Mouse (Mus musculus): ENCODE results near the gene Gsc2. TPM values are rescaled to one million over a fixed set of nuclear protein-coding genes. Genes with fewer than 3 reads are reported as not detected.

Gene Gsc2
- total and polyA plus RNA-seq, 2 experiments from 2014 or later = not detected

- H3K9me3 ChIP-seq (ENCODE audit: low read length) = no peaks in the 10 kb centered on the region
- TF ChIP-seq CTCF (IDR thresholded peaks at IDR 0.05; ENCODE audit: low read depth) = no peak
- peak overlapping the region; percentile 87 for H3K9ac ChIP-seq
- DNase-seq (peak; percentile 50), ATAC-seq (peak; percentile 21)
- H3K4me3 ChIP-seq (ENCODE audit: low read depth, low read length) = peak overlapping the region; percentile 88
- 1% methylated on average over 71 of the region's 72 CpGs for WGBS
- H3K27me3 ChIP-seq (ENCODE audit: insufficient read depth, low read length) = no peaks in the 10 kb centered on the region
- peak overlapping the region; percentile 88 for H3K27ac ChIP-seq (ENCODE audit: low read depth, low read length)
- peaks cover 13% of the 10 kb centered on the region for H3K4me1 ChIP-seq (ENCODE audit: insufficient read depth)
- peak overlapping the region; percentile 95 for H3K4me2 ChIP-seq (ENCODE audit: low read depth)
- peaks cover 18% of the 10 kb centered on the region for H3K36me3 ChIP-seq (ENCODE audit: insufficient read depth)
Observed at GRCm38 (mm10) chr16:17927351-17928082, 12.7 kb upstream of the Gsc2 start.

DNA sequence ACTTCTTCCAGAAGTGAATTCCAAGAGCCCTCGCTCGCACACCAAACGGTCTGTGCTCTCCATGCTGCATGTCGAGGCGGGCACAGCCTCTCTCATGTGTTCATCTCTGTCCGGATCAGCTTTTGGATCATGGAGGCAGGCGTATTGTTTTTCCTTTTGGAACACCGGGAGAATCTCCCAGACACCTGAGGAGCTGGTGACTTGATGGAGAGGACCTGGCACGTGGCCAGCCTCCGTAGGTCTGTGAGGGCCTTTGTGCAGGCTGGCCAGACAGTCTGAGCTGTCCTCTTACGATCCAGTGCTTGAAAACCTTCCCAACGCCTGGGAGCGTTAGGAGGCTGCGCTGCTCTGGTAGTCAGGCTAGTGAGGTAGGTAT is 7.3 kb upstream of the Gsc2 start:
- H3K27me3 ChIP-seq (ENCODE audit: insufficient read depth, low read length) = no peaks in the 10 kb centered on the region; the same call in 1 of the 2 replicates
- H3K4me2 ChIP-seq (ENCODE audit: low read depth) = peak overlapping the region; percentile 89
- H3K4me1 ChIP-seq (ENCODE audit: insufficient read depth) = peaks cover 14% of the 10 kb centered on the region
- peaks cover 18% of the 10 kb centered on the region for H3K36me3 ChIP-seq (ENCODE audit: insufficient read depth)
- DNase-seq (no peak), ATAC-seq (peak; percentile 5; the same call in 1 of the 2 replicates)
- H3K9ac ChIP-seq = peak overlapping the region; percentile 89
- no peaks in the 10 kb centered on the region for H3K9me3 ChIP-seq (ENCODE audit: low read length)
- peak overlapping the region; percentile 80 for H3K4me3 ChIP-seq (ENCODE audit: low read depth, low read length)
- H3K27ac ChIP-seq (ENCODE audit: low read depth, low read length) = peak overlapping the region; percentile 90
- no peak for TF ChIP-seq CTCF (IDR thresholded peaks at IDR 0.05; ENCODE audit: low read depth)
- WGBS = 2% methylated on average over 14 of the region's 14 CpGs

- peak; percentile 79 for TF ChIP-seq CTCF (IDR thresholded peaks at IDR 0.05; ENCODE audit: low read depth)
- WGBS = 2% methylated on average over 47 of the region's 47 CpGs
- ATAC-seq (peak; percentile 98), DNase-seq (peak; percentile 99)
- Histone ChIP-seq H3K27me3 (ENCODE audit: insufficient read depth, low read length) (peaks cover 4% of the 10 kb centered on the region), H3K36me3 (ENCODE audit: insufficient read depth) (peaks cover 18% of the 10 kb centered on the region), H3K4me3 (ENCODE audit: low read depth, low read length) (peak overlapping the region; percentile 80), H3K9me3 (ENCODE audit: low read length) (no peaks in the 10 kb centered on the region), H3K27ac (ENCODE audit: low read depth, low read length) (peak overlapping the region; percentile 90), H3K9ac (peak overlapping the region; percentile 89), H3K4me1 (ENCODE audit: insufficient read depth) (peaks cover 8% of the 10 kb centered on the region), H3K4me2 (ENCODE audit: low read depth) (peak overlapping the region; percentile 89)
Observed at GRCm38 (mm10) chr16:17921325-17922162, 6.7 kb upstream of the Gsc2 start.

DNA sequence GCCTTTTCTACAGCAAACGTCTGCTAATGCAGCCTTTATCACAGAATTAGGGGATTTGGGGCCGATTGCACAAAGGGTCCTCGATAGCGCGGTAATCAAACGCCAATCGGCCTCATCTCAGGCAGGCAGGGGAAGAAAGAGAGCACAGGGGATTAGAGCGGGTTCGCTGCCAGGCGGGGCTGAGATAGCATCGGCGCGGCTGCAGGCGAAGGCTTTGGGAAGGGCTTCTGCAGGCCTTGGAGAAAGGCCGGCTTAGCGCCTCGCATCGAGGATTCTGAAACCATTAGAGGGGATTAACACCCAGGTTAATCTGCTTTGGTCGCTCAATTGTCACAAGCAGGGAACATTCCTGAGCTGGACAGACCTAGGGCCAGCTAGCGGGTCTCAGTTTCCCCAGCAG is 5.7 kb upstream of the Gsc2 start:
- no peak overlapping the region; the same call in 1 of the 2 replicates for H3K4me2 ChIP-seq (ENCODE audit: low read depth)
- H3K9ac ChIP-seq = peak overlapping the region; percentile 44
- no peak for ATAC-seq
- no peak overlapping the region for H3K27ac ChIP-seq (ENCODE audit: low read depth, low read length)
- peaks cover 14% of the 10 kb centered on the region for H3K27me3 ChIP-seq (ENCODE audit: insufficient read depth, low read length)
- no peak overlapping the region for H3K4me3 ChIP-seq (ENCODE audit: low read depth, low read length)
- TF ChIP-seq CTCF (IDR thresholded peaks at IDR 0.05; ENCODE audit: low read depth) = no peak
- peaks cover 8% of the 10 kb centered on the region for H3K4me1 ChIP-seq (ENCODE audit: insufficient read depth)
- DNase-seq = no peak
- H3K36me3 ChIP-seq (ENCODE audit: insufficient read depth) = peaks cover 10% of the 10 kb centered on the region
- no peaks in the 10 kb centered on the region for H3K9me3 ChIP-seq (ENCODE audit: low read length)
- 7% methylated on average over 20 of the region's 20 CpGs for WGBS

- H3K4me2 ChIP-seq (ENCODE audit: low read depth) = peak within 1 kb of the TSS; percentile 68
- TF ChIP-seq CTCF (IDR thresholded peaks at IDR 0.05; ENCODE audit: low read depth) = peak; percentile 82
- H3K27me3 ChIP-seq (ENCODE audit: insufficient read depth, low read length) = peaks cover 34% of the 10 kb centered on the region
- no peaks in the 10 kb centered on the region for H3K9me3 ChIP-seq (ENCODE audit: low read length)
- H3K27ac ChIP-seq (ENCODE audit: low read depth, low read length) = peak within 1 kb of the TSS; percentile 54; the same call in 1 of the 2 replicates
- H3K36me3 ChIP-seq (ENCODE audit: insufficient read depth) = peaks cover 31% of the 10 kb centered on the region
- H3K4me3 ChIP-seq (ENCODE audit: low read depth, low read length) = peak within 1 kb of the TSS; percentile 63
- ATAC-seq (peak; percentile 99), DNase-seq (peak; percentile 97)
- H3K9ac ChIP-seq = peak within 1 kb of the TSS; percentile 67
- WGBS = 0% methylated on average over 35 of the region's 35 CpGs
- peaks cover 6% of the 10 kb centered on the region; the same call in 1 of the 2 replicates for H3K4me1 ChIP-seq (ENCODE audit: insufficient read depth)
Observed at GRCm38 (mm10) chr16:17911052-17911595, 3.7 kb downstream of the Gsc2 start, which contains the start of gene Ess2. TSS of gene Ess2 (minus strand) at chr16:17911348.

GRCm38 (mm10) chr16:17898462-17898861 is 16.4 kb downstream of the Gsc2 start, which contains the start of the genes Dgcr2 and Tssk2:
TSS of gene Dgcr2 (minus strand) at chr16:17898562.
TSS of gene Tssk2 (plus strand) at chr16:17898637.
- ATAC-seq (no peak), DNase-seq (no peak)
- H3K9me3 ChIP-seq (ENCODE audit: low read length) = no peaks in the 10 kb centered on the region
- H3K4me1 ChIP-seq (ENCODE audit: insufficient read depth) = no peaks in the 10 kb centered on the region
- peaks cover 54% of the 10 kb centered on the region for H3K36me3 ChIP-seq (ENCODE audit: insufficient read depth)
- no peak within 1 kb of the TSS for H3K27ac ChIP-seq (ENCODE audit: low read depth, low read length)
- 89% methylated on average over 14 of the region's 14 CpGs for WGBS
- no peak within 1 kb of the TSS for H3K9ac ChIP-seq
- H3K4me2 ChIP-seq (ENCODE audit: low read depth) = no peak within 1 kb of the TSS
- no peaks in the 10 kb centered on the region for H3K27me3 ChIP-seq (ENCODE audit: insufficient read depth, low read length)
- TF ChIP-seq CTCF (IDR thresholded peaks at IDR 0.05; ENCODE audit: low read depth) = no peak
- H3K4me3 ChIP-seq (ENCODE audit: low read depth, low read length) = no peak within 1 kb of the TSS
